Mouse (Mus musculus) G1E (cell line): ENCODE results near the gene Uck2. TPM values are rescaled to one million over a fixed set of nuclear protein-coding genes. Genes with fewer than 3 reads are reported as not detected.

Experiments used
- ATAC-seq: 2 replicates; pipeline ENCODE4 v1.8.0; 2016; ENCODE audit warnings: mild to moderate bottlenecking; ENCODE audit not compliant: insufficient number of reproducible peaks, poor library complexity, low FRiP score, severe bottlenecking; ENCODE audit errors: extremely low read depth
- DNase-seq: peaks from one replicate; pipeline ENCODE4 v3.0.0; 2012; ENCODE audit warnings: low spot score
- H3K27me3 ChIP-seq: 2 replicates; pipeline ENCODE4 v1.6.1; 2012; ENCODE audit warnings: mild to moderate bottlenecking, low read length, inconsistent platforms; ENCODE audit not compliant: insufficient read depth
- H3K36me3 ChIP-seq: replicated peaks from 2 replicates; pipeline ENCODE3; 2012; ENCODE audit warnings: mild to moderate bottlenecking, inconsistent platforms
- H3K4me1 ChIP-seq: 2 replicates; pipeline ENCODE4 v1.6.1; 2012; ENCODE audit warnings: low read depth, low read length, inconsistent platforms, mixed read lengths; ENCODE audit not compliant: insufficient read depth
- H3K4me3 ChIP-seq: 2 replicates; pipeline ENCODE4 v1.5.1; 2012; ENCODE audit warnings: low read depth, mild to moderate bottlenecking, inconsistent platforms, low read length, moderate library complexity, mixed read lengths
- H3K9me3 ChIP-seq: replicated peaks from 2 replicates; pipeline ENCODE4 v1.6.1; 2012; ENCODE audit warnings: inconsistent platforms
- CTCF ChIP-seq: IDR thresholded peaks from 2 replicates; pipeline ENCODE4 v1.5.1; 2012; ENCODE audit warnings: low read depth, low read length, inconsistent platforms, mixed read lengths
- GATA1 ChIP-seq: IDR thresholded peaks from 2 replicates; pipeline ENCODE4 v1.6.1; 2012; ENCODE audit warnings: borderline replicate concordance, low read length, inconsistent platforms, mixed read lengths
- GATA2 ChIP-seq: IDR thresholded peaks from 2 replicates; pipeline ENCODE4 v1.6.1; 2012; ENCODE audit warnings: low read depth, low read length, inconsistent platforms, borderline replicate concordance
- POLR2AphosphoS5 ChIP-seq: IDR thresholded peaks from 2 replicates; pipeline ENCODE4 v1.6.1; 2012; ENCODE audit warnings: low read depth, low read length, inconsistent platforms; ENCODE audit not compliant: insufficient replicate concordance
- TAL1 ChIP-seq: conservative IDR thresholded peaks from 2 replicates; pipeline ENCODE4 v1.6.1; 2012; ENCODE audit warnings: low read depth, low read length, inconsistent platforms, mixed read lengths
- polyA plus RNA-seq: library from polyadenylated mRNA; stranded (reverse); fragments of >175 nt; gene quantifications from 2 replicates; pipeline ENCODE4 v1.2.3, GENCODE M21; 2012
- total RNA-seq, 2 experiments: library from RNA; stranded (forward) in 1 of 2; stranded (reverse) in 1 of 2; fragments of 200-1000 nt in 1 of 2; fragments of >200 nt in 1 of 2; fragmentation: Nextera tagmentation in 1 of 2; gene quantifications; 2 replicates each; pipeline ENCODE4 v1.2.3; 2014 to 2017

Uck2 gene
- total and polyA plus RNA-seq, 3 experiments: 249 to 555 (median 465) TPM

- H3K4me3 ChIP-seq: no peak overlapping the region
- DNase-seq: no peak
- peaks cover 86% of the 10 kb centered on the region for H3K36me3 ChIP-seq
- TF ChIP-seq GATA2: no peak
- TF ChIP-seq CTCF: no peak
- no peak for TF ChIP-seq TAL1
- TF ChIP-seq GATA1: no peak
- no peak for TF ChIP-seq POLR2AphosphoS5
- peaks cover 83% of the 10 kb centered on the region for H3K4me1 ChIP-seq
- 0 out of 2 replicates have a peak, but pooled peaks cover 2% of the 10 kb centered on the region for H3K9me3 ChIP-seq
- no peaks in the 10 kb centered on the region for H3K27me3 ChIP-seq
- no peak for ATAC-seq
These were observed 22.6 kb downstream of the Uck2 start for GRCm38 (mm10) chr1:167262489-167263041.

- Histone ChIP-seq H3K36me3 (peaks cover 86% of the 10 kb centered on the region), H3K9me3 (peaks cover 5% of the 10 kb centered on the region; the same call in 1 of the 2 replicates), H3K4me1 (peaks cover 83% of the 10 kb centered on the region), H3K4me3 (no peak overlapping the region), H3K27me3 (no peaks in the 10 kb centered on the region)
- ATAC-seq (no peak), DNase-seq (no peak)
- no peak for TF ChIP-seq GATA1
- TF ChIP-seq CTCF: no peak
- no peak for TF ChIP-seq GATA2
These were observed 23.4 kb downstream of the Uck2 start for GRCm38 (mm10) chr1:167261750-167262149.

- no peak for DNase-seq
- Histone ChIP-seq H3K36me3 (peaks cover 85% of the 10 kb centered on the region), H3K4me1 (peaks cover 79% of the 10 kb centered on the region), H3K9me3 (peaks cover 5% of the 10 kb centered on the region; the same call in 1 of the 2 replicates), H3K4me3 (no peak overlapping the region), H3K27me3 (no peaks in the 10 kb centered on the region)
- TF ChIP-seq GATA1 (no peak), TAL1 (no peak), GATA2 (no peak), POLR2AphosphoS5 (no peak), CTCF (no peak)
- no peak for ATAC-seq
These were observed 25.4 kb downstream of the Uck2 start for GRCm38 (mm10) chr1:167259702-167260101.

GRCm38 (mm10) chr1:167256724-167257302 lies 28.3 kb downstream of the Uck2 start:
- no peak for DNase-seq

GRCm38 (mm10) chr1:167253579-167253978 lies 31.5 kb downstream of the Uck2 start:
- peaks cover 77% of the 10 kb centered on the region for H3K36me3 ChIP-seq

More at GRCm38 (mm10) chr1:167256724-167257302, 28.3 kb downstream of the Uck2 start:
- peaks cover 5% of the 10 kb centered on the region; the same call in 1 of the 2 replicates for H3K9me3 ChIP-seq
- no peaks in the 10 kb centered on the region for H3K27me3 ChIP-seq
- H3K36me3 ChIP-seq: peaks cover 79% of the 10 kb centered on the region
- H3K4me3 ChIP-seq: no peak overlapping the region
- no peak for TF ChIP-seq TAL1
- no peak for TF ChIP-seq GATA2
- no peak for TF ChIP-seq GATA1
- TF ChIP-seq POLR2AphosphoS5: no peak
- no peak for TF ChIP-seq CTCF
- ATAC-seq: no peak
- H3K4me1 ChIP-seq: peaks cover 73% of the 10 kb centered on the region

GRCm38 (mm10) chr1:167249881-167250280 lies 35.2 kb downstream of the Uck2 start:
- H3K27me3 ChIP-seq: no peaks in the 10 kb centered on the region
- H3K4me1 ChIP-seq: peaks cover 88% of the 10 kb centered on the region
- ATAC-seq: no peak
- no peak overlapping the region; the same call in 1 of the 2 replicates for H3K4me3 ChIP-seq
- peaks cover 56% of the 10 kb centered on the region for H3K36me3 ChIP-seq
- no peaks in the 10 kb centered on the region for H3K9me3 ChIP-seq
- TF ChIP-seq TAL1: no peak
- no peak for TF ChIP-seq POLR2AphosphoS5
- TF ChIP-seq GATA1: no peak
- no peak for TF ChIP-seq CTCF
- no peak for DNase-seq

More at GRCm38 (mm10) chr1:167253579-167253978, 31.5 kb downstream of the Uck2 start:
- TF ChIP-seq GATA2 (no peak), POLR2AphosphoS5 (no peak), GATA1 (no peak), TAL1 (no peak), CTCF (no peak)
- Histone ChIP-seq H3K4me3 (no peak overlapping the region), H3K27me3 (no peaks in the 10 kb centered on the region), H3K4me1 (peaks cover 76% of the 10 kb centered on the region), H3K9me3 (peaks cover 5% of the 10 kb centered on the region; the same call in 1 of the 2 replicates)
- ATAC-seq (no peak), DNase-seq (no peak)
